Mouse (Mus musculus) limb, embryonic 12.5 days (tissue): ENCODE results near the gene Zfhx3. TPM values are rescaled to one million over a fixed set of nuclear protein-coding genes. Genes with fewer than 3 reads are reported as not detected.

Source experiments
- ATAC-seq: fragments of 200-750 bp; cut with Nextera tagmentation; 2 replicates; pipeline ENCODE4 v1.8.0; 2017; ENCODE audit warnings: low read depth, moderate TSS enrichment; ENCODE audit not compliant: insufficient number of reproducible peaks, insufficient read depth, low FRiP score, low TSS enrichment
- H3K27ac ChIP-seq: fragments of 300-500 bp; sonication (generic); 2 replicates; pipeline ENCODE4 v1.5.1; 2016; ENCODE audit warnings: mild to moderate bottlenecking, moderate library complexity
- H3K27me3 ChIP-seq: fragments of 300-500 bp; sonication (generic); 2 replicates; pipeline ENCODE4 v1.6.1; 2016; ENCODE audit warnings: mild to moderate bottlenecking, moderate library complexity
- H3K36me3 ChIP-seq: fragments of 300-500 bp; sonication (generic); 2 replicates; pipeline ENCODE4 v1.6.1; 2016; ENCODE audit warnings: mild to moderate bottlenecking, moderate library complexity
- H3K4me1 ChIP-seq: fragments of 300-500 bp; sonication (generic); replicated peaks from 2 replicates; pipeline ENCODE4 v1.6.1; 2016
- H3K4me2 ChIP-seq: fragments of 300-500 bp; sonication (generic); 2 replicates; pipeline ENCODE4 v1.6.1; 2016; ENCODE audit warnings: mild to moderate bottlenecking, moderate library complexity
- H3K4me3 ChIP-seq: fragments of 300-500 bp; sonication (generic); replicated peaks from 2 replicates; pipeline ENCODE4 v1.5.1; 2016; ENCODE audit warnings: mild to moderate bottlenecking
- H3K9ac ChIP-seq: fragments of 300-500 bp; sonication (generic); replicated peaks from 2 replicates; pipeline ENCODE4 v1.6.1; 2016; ENCODE audit warnings: mild to moderate bottlenecking, moderate library complexity
- H3K9me3 ChIP-seq: fragments of 300-500 bp; sonication (generic); 2 replicates; pipeline ENCODE4 v1.6.1; 2016; ENCODE audit warnings: mild to moderate bottlenecking, moderate library complexity
- WGBS: fragments of 180-500 bp; shearing (Covaris S2); methylation state at CpG from one replicate; pipeline ENCODE4 v1.1.7; 2016; 5-methylcytosine and 5-hydroxymethylcytosine counted together
- polyA plus RNA-seq: library from polyadenylated mRNA; unstranded; fragments of >200 nt; fragmentation: Nextera tagmentation; extraction: Ambion mirVana; gene quantifications from 2 replicates; pipeline ENCODE4 v1.2.1, GENCODE M21; 2016

The Zfhx3 gene
- polyA plus RNA-seq, 1 experiment from 2014 or later: 53.0 TPM

- Histone ChIP-seq H3K9ac (no peak overlapping the region), H3K27ac (no peak overlapping the region), H3K4me3 (no peak overlapping the region), H3K27me3 (no peaks in the 10 kb centered on the region), H3K9me3 (no peaks in the 10 kb centered on the region), H3K36me3 (peaks cover 83% of the 10 kb centered on the region), H3K4me2 (no peak overlapping the region), H3K4me1 (peaks cover 16% of the 10 kb centered on the region)
- 57% methylated on average over 8 of the region's 8 CpGs for WGBS
- ATAC-seq: no peak
Observed at GRCm38 (mm10) chr8:108937904-108938455, 995.5 kb downstream of the Zfhx3 start.

DNA sequence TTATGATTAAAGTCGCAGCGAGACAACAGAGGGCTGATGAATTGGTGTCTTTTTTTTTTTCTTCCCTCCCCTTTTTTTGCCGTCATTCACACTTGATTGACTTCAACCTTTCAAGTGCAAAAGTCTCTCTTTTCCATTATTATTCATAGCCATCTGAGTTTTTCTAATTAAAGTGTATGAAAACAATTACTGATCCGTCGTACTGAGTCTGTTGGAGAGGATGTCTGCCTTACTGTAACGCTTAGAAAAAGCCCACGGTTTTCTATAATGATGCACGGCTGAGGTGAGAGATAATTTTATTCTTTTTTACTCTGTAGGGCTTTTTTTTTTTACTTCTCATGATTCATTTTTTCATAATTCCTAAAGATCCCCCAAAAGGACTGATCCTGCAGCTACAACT is 1000.2 kb downstream of the Zfhx3 start:
- peaks cover 9% of the 10 kb centered on the region; the same call in 1 of the 2 replicates for H3K9me3 ChIP-seq
- no peak overlapping the region for H3K27ac ChIP-seq
- no peaks in the 10 kb centered on the region for H3K27me3 ChIP-seq
- WGBS: 80% methylated on average over 8 of the region's 8 CpGs
- H3K4me2 ChIP-seq: no peak overlapping the region
- ATAC-seq: no peak
- H3K4me1 ChIP-seq: peaks cover 20% of the 10 kb centered on the region
- no peak overlapping the region for H3K4me3 ChIP-seq
- H3K9ac ChIP-seq: no peak overlapping the region
- peaks cover 84% of the 10 kb centered on the region for H3K36me3 ChIP-seq

GRCm38 (mm10) chr8:108943132-108943531 is 1000.7 kb downstream of the Zfhx3 start:
- no peak overlapping the region for H3K4me2 ChIP-seq
- peaks cover 13% of the 10 kb centered on the region for H3K9me3 ChIP-seq
- peaks cover 84% of the 10 kb centered on the region for H3K36me3 ChIP-seq
- no peaks in the 10 kb centered on the region for H3K27me3 ChIP-seq
- H3K9ac ChIP-seq: no peak overlapping the region
- no peak for ATAC-seq
- H3K27ac ChIP-seq: peak overlapping the region; percentile 41; the same call in 1 of the 2 replicates
- peaks cover 15% of the 10 kb centered on the region; the same call in 1 of the 2 replicates for H3K4me1 ChIP-seq
- 67% methylated on average over 11 of the region's 11 CpGs for WGBS
- no peak overlapping the region for H3K4me3 ChIP-seq

- peaks cover 89% of the 10 kb centered on the region for H3K36me3 ChIP-seq
- peak overlapping the region; percentile 26; the same call in 1 of the 2 replicates for H3K27ac ChIP-seq
- peak overlapping the region; percentile 8; the same call in 1 of the 2 replicates for H3K9ac ChIP-seq
Observed at GRCm38 (mm10) chr8:108944312-108944711, 1001.9 kb downstream of the Zfhx3 start.

DNA sequence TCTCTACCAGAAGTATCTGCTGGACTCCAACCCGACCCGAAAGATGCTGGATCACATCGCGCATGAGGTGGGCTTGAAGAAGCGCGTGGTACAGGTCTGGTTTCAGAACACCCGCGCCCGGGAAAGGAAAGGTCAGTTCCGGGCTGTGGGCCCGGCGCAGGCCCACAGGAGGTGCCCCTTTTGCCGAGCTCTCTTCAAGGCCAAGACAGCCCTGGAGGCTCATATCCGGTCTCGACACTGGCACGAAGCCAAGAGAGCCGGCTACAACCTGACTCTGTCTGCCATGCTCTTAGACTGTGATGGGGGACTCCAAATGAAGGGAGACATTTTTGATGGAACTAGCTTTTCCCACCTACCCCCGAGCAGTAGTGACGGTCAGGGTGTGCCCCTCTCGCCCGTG is 1007.9 kb downstream of the Zfhx3 start:
- ATAC-seq: no peak
- Histone ChIP-seq H3K9ac (no peak overlapping the region), H3K36me3 (peaks cover 100% of the 10 kb centered on the region), H3K27ac (no peak overlapping the region), H3K4me2 (no peak overlapping the region), H3K4me3 (no peak overlapping the region), H3K9me3 (peaks cover 47% of the 10 kb centered on the region), H3K4me1 (no peaks in the 10 kb centered on the region), H3K27me3 (no peaks in the 10 kb centered on the region)
- 97% methylated on average over 21 of the region's 21 CpGs for WGBS

More at GRCm38 (mm10) chr8:108944312-108944711, 1001.9 kb downstream of the Zfhx3 start:
- H3K4me2 ChIP-seq: no peak overlapping the region
- H3K4me3 ChIP-seq: no peak overlapping the region
- H3K9me3 ChIP-seq: peaks cover 25% of the 10 kb centered on the region
- peaks cover 15% of the 10 kb centered on the region; the same call in 1 of the 2 replicates for H3K4me1 ChIP-seq
- WGBS: 57% methylated on average over 13 of the region's 13 CpGs
- H3K27me3 ChIP-seq: no peaks in the 10 kb centered on the region
- ATAC-seq: no peak

GRCm38 (mm10) chr8:108951560-108951959 is 1009.1 kb downstream of the Zfhx3 start:
- H3K27ac ChIP-seq: no peak overlapping the region
- no peak overlapping the region for H3K4me2 ChIP-seq
- no peak overlapping the region for H3K9ac ChIP-seq
- H3K36me3 ChIP-seq: peaks cover 100% of the 10 kb centered on the region
- H3K4me1 ChIP-seq: 0 out of 2 replicates have a peak, but pooled peaks cover 2% of the 10 kb centered on the region
- no peaks in the 10 kb centered on the region for H3K27me3 ChIP-seq
- ATAC-seq: no peak
- WGBS: 93% methylated on average over 12 of the region's 12 CpGs
- H3K4me3 ChIP-seq: no peak overlapping the region
- peaks cover 59% of the 10 kb centered on the region for H3K9me3 ChIP-seq

GRCm38 (mm10) chr8:108956416-108956815 is 1014.0 kb downstream of the Zfhx3 start:
- Histone ChIP-seq H3K9me3 (peaks cover 13% of the 10 kb centered on the region), H3K27ac (no peak overlapping the region), H3K4me3 (no peak overlapping the region), H3K4me2 (peak overlapping the region; percentile 3; the same call in 1 of the 2 replicates), H3K4me1 (0 out of 2 replicates have a peak, but pooled peaks cover 2% of the 10 kb centered on the region), H3K27me3 (no peaks in the 10 kb centered on the region), H3K9ac (no peak overlapping the region), H3K36me3 (peaks cover 58% of the 10 kb centered on the region)
- no peak for ATAC-seq
- 70% methylated on average over 37 of the region's 37 CpGs for WGBS

DNA sequence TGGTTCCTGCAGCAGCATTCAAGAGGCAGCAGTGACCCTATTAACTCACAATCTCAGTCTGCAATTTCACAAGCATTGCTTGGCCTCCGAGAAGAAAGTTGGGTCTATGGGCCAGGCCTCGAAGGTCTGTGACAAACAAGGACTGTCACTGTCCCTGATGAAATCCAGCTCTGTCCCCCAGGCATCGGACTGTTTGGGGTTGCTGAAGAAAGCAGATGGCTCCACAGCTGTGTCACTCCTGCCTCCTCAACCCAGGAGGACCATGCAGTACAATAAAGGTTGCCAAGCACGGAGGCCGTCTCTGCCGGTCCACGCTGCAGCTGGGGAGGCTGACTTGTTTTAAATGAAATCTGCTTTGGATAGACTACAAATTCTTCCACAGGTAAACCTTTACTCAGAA is 1020.1 kb downstream of the Zfhx3 start:
- no peak overlapping the region for H3K9ac ChIP-seq
- H3K4me2 ChIP-seq: no peak overlapping the region
- H3K27ac ChIP-seq: 0 out of 2 replicates have a peak overlapping the region, but pooled peaks have one; percentile 18
- 57% methylated on average over 7 of the region's 7 CpGs for WGBS
- H3K9me3 ChIP-seq: no peaks in the 10 kb centered on the region
- H3K36me3 ChIP-seq: no peaks in the 10 kb centered on the region
- no peak for ATAC-seq
- no peak overlapping the region for H3K4me3 ChIP-seq
- 0 out of 2 replicates have a peak, but pooled peaks cover 4% of the 10 kb centered on the region for H3K4me1 ChIP-seq
- H3K27me3 ChIP-seq: no peaks in the 10 kb centered on the region

- H3K9ac ChIP-seq: no peak overlapping the region
- ATAC-seq: no peak
- H3K9me3 ChIP-seq: no peaks in the 10 kb centered on the region
- no peaks in the 10 kb centered on the region for H3K36me3 ChIP-seq
- H3K4me1 ChIP-seq: 0 out of 2 replicates have a peak, but pooled peaks cover 4% of the 10 kb centered on the region
- H3K4me3 ChIP-seq: no peak overlapping the region
- H3K27ac ChIP-seq: no peak overlapping the region
- no peaks in the 10 kb centered on the region for H3K27me3 ChIP-seq
- 57% methylated on average over 2 of the region's 2 CpGs for WGBS
- H3K4me2 ChIP-seq: no peak overlapping the region
Observed at GRCm38 (mm10) chr8:108963181-108963580, 1020.7 kb downstream of the Zfhx3 start.

DNA sequence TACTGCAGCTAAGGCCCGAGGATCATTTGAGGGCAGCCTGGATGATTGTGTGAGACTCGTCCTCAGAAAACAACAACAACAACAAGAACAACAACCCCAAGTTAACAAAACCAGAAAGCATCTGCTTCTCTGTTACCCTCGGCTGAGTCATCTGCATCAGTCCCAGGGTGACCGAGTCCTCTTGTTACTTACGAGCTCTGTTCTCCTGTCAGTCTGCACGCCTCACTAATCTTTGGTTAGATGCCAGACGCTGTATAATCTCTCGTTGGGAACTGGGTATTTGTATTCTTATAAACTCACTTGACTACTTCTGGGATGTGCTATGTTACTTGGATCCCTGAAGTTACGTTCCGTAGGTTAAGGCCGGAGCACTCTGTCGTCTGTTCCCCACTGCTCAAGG is 1023.6 kb downstream of the Zfhx3 start:
- Histone ChIP-seq H3K27me3 (no peaks in the 10 kb centered on the region), H3K27ac (no peak overlapping the region), H3K9me3 (no peaks in the 10 kb centered on the region), H3K4me1 (0 out of 2 replicates have a peak, but pooled peaks cover 4% of the 10 kb centered on the region), H3K4me3 (no peak overlapping the region), H3K4me2 (no peak overlapping the region), H3K36me3 (no peaks in the 10 kb centered on the region), H3K9ac (no peak overlapping the region)
- 87% methylated on average over 12 of the region's 12 CpGs for WGBS
- ATAC-seq: no peak

- no peak overlapping the region for H3K9ac ChIP-seq
- no peaks in the 10 kb centered on the region for H3K9me3 ChIP-seq
- 90% methylated on average over 9 of the region's 9 CpGs for WGBS
- no peaks in the 10 kb centered on the region for H3K36me3 ChIP-seq
- ATAC-seq: no peak
- H3K27me3 ChIP-seq: no peaks in the 10 kb centered on the region
- H3K4me1 ChIP-seq: peaks cover 17% of the 10 kb centered on the region
- no peak overlapping the region for H3K4me2 ChIP-seq
- H3K4me3 ChIP-seq: no peak overlapping the region
- H3K27ac ChIP-seq: no peak overlapping the region
Observed at GRCm38 (mm10) chr8:108973639-108974325, 1031.3 kb downstream of the Zfhx3 start.
